Mouse (Mus musculus) cerebellum, postnatal 14 days (tissue): ENCODE measurements at regions not wholly inside any gene's neighbourhood (a gene's known extent, or its start where the extent isn't known, plus 50 kb on each side); places are given as distances from the start of the nearest gene placed in this dataset.
A peak's percentile ranks its signal among the peaks of the same experiment; 100 is the strongest.

Experiments
- DNase-seq, 2 experiments: peaks; one replicate each; pipeline ENCODE4 v3.0.0; 2021; ENCODE audit warnings: mixed read lengths in 2 of 2

DNA sequence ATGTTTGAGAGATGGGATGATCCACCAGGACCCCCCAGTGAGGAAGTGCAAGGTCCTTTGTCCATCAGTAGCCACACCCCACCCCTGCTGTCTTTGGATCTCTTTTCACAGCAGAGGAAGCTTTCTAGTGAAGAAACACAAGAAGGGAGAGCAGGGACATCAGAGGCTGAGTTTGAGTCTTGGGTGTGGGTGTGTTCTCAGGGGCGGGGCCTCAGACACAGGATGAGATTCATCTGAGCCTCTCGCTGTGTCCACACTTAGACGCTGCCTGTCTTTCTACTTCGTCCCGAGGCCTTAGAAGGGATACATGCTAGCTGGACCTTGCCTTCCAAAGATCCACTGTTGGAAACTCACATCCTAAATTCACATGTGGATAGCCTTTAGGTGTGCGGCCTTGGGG is 893.5 kb upstream of the Car8 start:
- DNase-seq, result no peak

DNA sequence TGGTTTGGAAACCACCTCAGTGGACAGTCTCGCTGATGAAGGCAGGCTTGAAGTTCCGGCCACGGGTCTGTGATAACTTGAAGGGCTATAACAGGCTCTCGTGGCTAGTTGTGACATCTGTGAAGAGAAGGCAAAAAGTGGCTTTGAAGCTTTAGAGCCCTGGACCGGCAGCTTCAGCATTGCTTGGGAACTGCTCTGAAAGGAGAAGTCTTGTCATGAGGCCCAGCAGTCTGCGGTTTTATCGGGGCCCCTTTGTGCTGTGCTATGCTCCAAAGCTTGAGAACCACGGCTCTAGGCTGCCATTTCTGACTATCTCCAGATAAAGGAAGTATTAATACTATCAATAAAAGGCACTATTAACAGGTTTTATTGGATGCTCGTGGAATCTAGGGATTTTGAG is 892.8 kb upstream of the Car8 start:
- no peak for DNase-seq

DNA sequence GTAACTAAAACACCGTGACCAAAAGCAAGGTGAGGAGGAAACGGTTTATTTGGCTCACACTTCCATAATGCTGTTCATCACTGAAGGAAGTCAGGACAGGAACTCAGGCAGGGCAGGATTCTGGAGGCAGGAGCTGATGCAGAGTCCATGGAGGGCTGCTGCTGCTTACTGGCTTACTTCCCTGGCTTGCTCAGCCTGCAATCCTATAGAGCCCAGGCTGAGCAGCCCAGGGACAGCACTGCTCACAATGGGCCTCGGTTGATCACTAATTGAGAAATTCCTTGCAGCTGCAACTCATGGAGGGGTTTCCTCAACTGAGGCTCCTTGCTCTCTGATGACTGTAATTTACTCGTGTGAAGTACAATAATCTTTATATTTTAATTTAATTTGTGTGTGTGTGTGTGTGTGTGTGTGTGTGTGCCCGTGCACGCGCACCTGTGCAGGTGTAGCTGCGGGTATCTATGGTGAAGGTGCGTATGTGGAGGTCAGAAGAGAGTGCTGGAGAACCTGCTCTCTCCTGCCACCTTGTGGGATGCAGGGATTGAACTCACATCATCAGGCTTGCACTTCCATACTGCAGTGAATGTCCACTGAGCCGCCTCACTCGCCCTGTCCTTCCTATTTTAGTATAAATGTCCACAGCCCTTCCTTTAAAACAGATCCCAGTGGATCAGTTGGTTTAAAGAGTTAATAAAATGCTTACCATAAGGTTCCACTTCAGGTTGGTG is 886.6 kb upstream of the Car8 start:
- DNase-seq, result peak; percentile 83 to 85

DNA sequence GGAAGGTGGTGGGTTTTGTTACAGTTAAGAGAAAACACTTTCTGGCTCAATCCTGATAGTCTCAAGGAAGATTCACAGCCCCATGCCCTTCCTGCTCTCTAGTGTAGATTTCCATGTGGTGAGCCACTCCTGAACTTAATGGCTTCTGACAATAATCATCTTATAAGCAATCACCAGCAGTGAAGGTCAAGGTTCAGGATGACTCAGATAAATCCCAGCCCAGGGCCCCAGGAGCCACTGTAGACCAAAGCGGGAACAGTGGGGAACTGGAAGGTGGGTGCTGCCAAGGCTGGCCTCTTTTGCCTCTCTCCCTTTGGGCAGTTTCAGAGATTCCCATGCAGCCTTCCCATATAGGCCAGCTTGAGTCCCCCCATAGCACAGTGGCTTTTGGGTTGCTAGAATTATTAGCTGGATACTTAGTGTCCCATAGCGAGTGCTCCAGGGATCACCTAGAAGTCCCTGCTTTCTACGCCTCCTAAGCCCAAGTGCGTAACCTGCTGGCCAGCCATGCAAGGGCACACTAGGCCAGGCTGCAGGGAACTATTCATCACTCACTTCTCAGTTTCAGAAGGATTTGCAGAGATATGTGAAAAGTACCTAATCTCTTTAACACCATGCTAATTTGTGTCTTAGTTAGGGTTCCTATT is 885.9 kb upstream of the Car8 start:
- DNase-seq, result no peak

DNA sequence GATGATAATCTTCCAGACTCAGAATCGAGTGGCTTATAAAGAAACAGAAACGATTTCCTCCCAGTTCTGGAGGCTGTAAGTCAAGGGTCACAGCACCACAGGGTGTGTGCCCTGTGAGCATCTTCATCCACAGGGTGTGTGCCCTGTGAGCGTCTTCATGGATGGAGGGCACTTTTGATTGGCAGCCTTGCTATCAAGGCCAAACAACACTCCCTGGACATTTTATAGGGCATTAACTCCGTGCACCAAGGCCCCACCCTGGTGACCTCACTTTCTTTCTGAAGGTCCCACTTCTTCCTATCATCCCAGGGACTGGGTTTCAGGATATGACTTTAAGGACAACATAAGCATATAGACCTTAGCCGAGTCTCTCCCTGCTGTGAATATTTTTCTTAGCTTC is 885.3 kb upstream of the Car8 start:
- no peak for DNase-seq

DNA sequence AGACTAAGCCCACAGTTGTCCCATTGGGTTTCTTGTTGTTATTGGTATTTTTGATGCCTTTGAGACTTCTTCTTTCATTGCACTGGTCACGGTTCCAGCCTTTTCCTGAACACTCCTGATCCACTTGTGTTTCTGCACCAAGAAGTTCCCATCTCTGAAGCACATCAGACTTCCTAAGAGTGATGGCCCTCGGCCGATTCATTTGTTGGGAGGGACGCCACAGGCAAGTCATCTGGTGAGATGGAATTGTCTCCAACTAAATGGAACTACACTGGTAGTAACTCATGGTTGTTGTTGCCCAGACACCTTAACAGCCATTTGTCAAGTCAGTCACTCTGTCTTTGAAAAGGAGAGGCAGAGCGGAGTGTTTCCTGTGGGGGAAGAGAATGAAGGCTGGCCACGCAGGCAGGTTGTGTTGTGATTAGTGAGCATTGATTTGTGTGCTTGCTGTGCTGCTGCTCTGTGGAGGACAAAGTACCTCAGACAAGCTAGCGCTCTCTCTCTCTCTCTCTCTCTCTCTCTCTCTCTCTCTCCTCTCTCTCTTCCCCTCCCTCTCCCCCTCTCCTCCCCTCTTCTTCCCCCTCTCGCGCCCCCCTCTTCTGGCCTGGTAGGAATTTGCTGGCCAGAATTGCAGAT is 884.7 kb upstream of the Car8 start:
- DNase-seq, result no peak

DNA sequence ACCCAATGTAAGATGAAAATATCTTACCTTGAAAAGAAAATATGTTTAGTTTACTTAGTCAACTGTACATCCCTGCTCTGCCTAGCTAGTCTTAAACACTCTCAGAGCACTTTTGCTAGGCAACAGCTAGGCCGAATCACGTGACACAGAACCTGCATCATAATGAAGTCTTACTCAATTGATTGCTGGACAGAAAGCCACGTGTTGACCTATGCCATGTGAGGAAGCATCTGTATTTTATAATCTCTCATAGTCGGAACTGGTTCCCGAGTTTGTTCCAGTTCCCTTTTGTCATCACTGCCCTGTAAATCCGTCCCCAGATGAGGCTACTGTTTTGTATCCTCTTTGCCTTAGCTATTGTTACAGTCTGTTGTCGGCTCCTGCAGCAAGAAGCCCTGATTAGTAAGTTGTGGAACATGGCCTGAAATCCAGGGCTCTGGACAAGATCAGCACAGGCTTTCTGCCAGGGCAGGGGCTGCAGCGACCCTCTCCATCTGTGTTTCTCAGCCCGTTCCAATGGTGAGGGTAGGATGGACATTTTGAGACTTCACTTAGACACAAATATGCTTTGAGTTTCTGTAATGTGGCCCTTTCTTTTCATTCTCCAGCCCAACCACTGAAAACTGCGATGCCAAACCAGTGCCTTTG is 883.9 kb upstream of the Car8 start:
- DNase-seq, result peak in 1 of 2 experiments; percentile 54

GRCm38 (mm10) chr4:9116955-9117647 is 878.3 kb upstream of the Car8 start:
- DNase-seq, result no peak

DNA sequence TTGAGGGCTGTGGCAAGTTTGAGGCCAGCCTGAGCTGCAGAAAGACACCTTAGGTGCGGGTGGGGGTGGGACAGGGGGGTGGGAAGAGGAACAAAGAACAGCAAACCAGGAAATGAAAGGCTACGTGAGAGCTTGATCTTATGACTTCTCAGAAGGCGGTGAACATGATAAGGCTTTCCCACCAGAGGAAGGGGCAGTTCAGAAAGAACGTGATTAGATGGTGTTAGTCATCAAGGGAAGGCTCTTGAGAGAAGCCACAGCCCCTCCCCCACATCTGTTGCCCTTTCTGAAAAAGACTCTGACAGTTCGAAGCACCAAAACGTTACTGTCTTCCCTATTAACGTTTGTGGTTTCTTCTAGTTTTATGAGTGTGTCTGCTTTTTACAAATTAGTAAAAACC is 877.0 kb upstream of the Car8 start:
- DNase-seq, result no peak

DNA sequence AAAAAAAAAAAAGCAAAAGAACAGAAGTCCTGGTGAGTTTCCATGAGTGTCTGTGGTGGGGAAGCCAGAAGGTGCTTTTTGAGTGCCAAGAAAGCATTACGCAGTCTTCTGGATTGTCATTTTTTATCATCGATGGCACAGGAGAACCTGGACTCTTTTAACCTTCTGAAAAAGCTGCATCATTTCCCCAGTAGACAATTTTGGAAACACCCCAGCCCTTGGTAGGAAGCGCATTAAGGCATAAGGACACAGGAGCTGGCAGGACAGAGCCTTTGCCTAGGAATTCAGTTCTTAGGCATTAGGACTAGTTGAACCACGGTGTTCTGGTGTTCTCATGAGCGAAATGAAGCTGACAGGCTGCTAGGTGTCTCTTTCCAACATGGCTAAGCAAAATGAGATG is 875.1 kb upstream of the Car8 start:
- DNase-seq, result peak in 1 of 2 experiments; percentile 71

DNA sequence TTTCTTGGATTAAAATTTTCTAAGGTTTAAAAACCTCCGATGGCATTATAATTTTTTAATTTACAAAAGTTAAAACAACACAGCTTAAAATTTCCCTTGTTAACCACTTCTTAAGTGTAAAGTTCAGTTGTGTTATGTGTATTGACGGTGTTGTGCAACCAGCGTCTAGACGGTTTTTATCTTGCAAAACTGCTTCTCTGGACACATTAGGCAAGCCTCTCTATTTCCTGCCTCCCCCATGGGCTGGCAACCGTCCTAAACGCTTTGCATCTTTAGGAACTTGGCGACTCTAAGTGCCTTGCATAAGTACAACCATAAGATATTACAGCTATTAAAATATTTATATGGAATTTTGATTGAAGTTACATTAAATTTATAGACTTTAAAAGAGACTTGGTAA is 871.5 kb upstream of the Car8 start:
- no peak for DNase-seq

- peak; percentile 88 to 93 for DNase-seq
These were observed 868.5 kb upstream of the Car8 start for GRCm38 (mm10) chr4:9107295-9107694.

DNA sequence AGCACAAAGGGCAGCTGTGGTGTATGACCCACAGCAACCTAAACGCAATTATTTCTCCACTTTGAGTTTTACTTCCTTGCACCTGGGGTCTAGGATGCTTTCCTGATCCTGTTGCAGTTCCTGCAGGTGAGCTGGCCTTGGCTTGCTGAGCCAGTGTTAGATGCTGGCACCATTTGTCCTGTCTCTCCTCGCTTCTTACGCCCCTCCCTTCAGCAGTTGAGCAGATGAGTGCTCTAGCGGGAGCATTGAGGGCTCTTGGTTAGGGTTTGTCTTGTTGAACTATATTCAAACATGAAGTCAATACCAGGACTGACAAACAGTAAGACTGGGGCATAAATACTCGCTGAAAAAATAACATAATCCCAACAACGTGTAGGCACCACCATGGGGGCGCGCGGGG is 867.9 kb upstream of the Car8 start:
- DNase-seq, result no peak

- no peak for DNase-seq
These were observed 865.8 kb upstream of the Car8 start for GRCm38 (mm10) chr4:9104657-9105056.

DNA sequence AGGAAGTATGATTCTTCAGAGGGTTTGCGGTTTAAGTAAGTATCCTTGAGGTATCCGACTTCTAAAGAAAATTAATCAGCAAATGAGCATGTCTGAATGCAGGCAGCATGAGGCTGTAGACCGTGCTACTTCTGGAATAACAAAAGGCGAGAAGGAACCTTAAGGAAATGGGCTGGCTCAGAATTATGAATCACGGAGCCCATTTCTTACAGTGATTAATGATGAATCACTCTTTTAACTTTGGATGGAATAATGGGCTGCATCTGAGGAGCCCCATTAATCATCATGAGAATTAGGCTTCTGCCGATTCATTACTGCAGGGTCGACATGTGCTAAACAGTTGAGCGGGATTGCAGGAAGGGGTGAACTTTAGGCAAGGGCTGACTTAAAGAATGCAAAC is 865.1 kb upstream of the Car8 start:
- DNase-seq, result no peak

DNA sequence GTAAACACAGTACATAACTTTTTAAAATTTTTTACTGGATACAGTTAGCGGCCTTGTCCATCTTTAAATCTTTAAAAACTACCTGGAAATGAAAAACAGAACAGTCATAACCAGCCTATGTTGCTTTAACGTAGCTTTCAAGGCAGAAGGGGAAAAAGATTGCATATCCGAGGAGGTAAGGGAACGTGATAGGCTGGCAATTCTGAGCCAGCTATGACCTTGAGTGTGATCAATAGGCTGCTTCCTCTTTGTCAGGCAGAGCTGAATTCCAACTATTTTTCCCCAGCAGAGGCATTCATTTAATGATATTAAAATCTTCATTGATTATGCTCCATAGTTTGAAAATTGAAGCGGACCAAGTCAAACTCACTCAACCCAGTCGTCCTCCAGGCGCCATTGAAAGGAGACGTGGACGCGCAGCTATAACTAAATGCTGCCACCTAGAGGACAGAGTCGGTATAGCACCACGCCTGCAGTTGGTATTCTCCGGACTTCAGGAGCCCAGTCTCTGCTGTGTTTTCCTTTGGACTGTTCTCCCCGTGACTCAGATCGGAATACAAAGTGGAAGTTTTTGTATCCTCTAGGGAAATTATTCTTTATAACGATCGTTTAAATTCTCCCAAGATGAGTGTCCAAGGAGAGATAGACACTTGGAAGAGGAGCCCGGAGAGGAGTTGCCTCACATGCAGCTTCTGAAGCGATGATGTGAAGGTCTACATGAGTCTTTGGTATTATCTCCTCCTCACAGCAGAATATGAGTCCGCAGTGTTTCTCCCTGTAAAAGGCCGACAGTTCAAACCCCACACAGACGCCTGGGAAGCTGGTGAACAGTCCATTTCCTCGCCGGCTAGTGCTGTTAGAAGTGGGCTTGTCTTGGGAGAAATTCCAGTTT is 858.2 kb upstream of the Car8 start:
- peak; percentile 98 to 99 for DNase-seq

- no peak for DNase-seq
These were observed 857.4 kb upstream of the Car8 start for GRCm38 (mm10) chr4:9096274-9096673.

DNA sequence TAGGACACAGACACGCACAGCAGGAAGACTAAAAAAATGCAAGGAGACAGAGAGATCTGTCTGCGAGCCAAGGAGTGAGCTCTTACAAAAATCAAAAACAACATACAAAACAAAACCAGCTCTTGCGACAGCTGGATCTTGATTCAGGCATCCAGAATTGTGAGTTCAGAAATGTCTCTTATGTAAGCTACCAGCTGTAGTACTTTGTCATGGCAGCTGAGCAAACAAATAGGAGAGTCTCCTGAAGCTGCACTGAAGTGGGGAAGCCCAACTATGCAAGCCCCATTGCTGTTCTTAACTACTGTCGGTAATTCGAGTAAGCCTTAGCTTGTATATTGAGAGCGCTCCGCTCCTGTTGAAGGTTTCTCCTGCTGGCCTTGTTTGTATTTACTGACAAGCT is 856.8 kb upstream of the Car8 start:
- peak in 1 of 2 experiments; percentile 38 for DNase-seq

- DNase-seq, result peak; percentile 77 to 88
These were observed 855.7 kb upstream of the Car8 start for GRCm38 (mm10) chr4:9094522-9094921.

GRCm38 (mm10) chr4:9094076-9094475 is 855.2 kb upstream of the Car8 start:
- no peak for DNase-seq

- DNase-seq, result no peak
These were observed 844.7 kb upstream of the Car8 start for GRCm38 (mm10) chr4:9083526-9083925.
